Mouse (Mus musculus) testis, postnatal 10 days (tissue): Measurements from ENCODE around the gene Cpm.

Experiments used
- DNase-seq: peaks from one replicate; pipeline ENCODE4 v3.0.0; 2021; ENCODE audit warnings: low spot score

Gene Cpm

GRCm38 (mm10) chr10:117688204-117689151 is 59.2 kb downstream of the Cpm start:
- no peak for DNase-seq

GRCm38 (mm10) chr10:117689297-117690100 is 60.2 kb downstream of the Cpm start:
- no peak for DNase-seq

GRCm38 (mm10) chr10:117690101-117690352 is 60.7 kb downstream of the Cpm start:
- no peak for DNase-seq

- DNase-seq = no peak
Observed at GRCm38 (mm10) chr10:117690770-117691296, 61.5 kb downstream of the Cpm start.

GRCm38 (mm10) chr10:117691389-117691968 is 62.2 kb downstream of the Cpm start:
- DNase-seq = no peak

GRCm38 (mm10) chr10:117692173-117692572 is 62.9 kb downstream of the Cpm start:
- DNase-seq = no peak

GRCm38 (mm10) chr10:117692953-117693352 is 63.7 kb downstream of the Cpm start:
- DNase-seq = no peak

GRCm38 (mm10) chr10:117694255-117694953 is 65.1 kb downstream of the Cpm start:
- no peak for DNase-seq

GRCm38 (mm10) chr10:117695027-117695426 is 65.7 kb downstream of the Cpm start:
- no peak for DNase-seq

GRCm38 (mm10) chr10:117695605-117696004 is 66.3 kb downstream of the Cpm start:
- no peak for DNase-seq

GRCm38 (mm10) chr10:117696021-117696826 is 66.9 kb downstream of the Cpm start:
- DNase-seq = no peak

GRCm38 (mm10) chr10:117696827-117697560 is 67.7 kb downstream of the Cpm start:
- no peak for DNase-seq

GRCm38 (mm10) chr10:117697561-117698115 is 68.3 kb downstream of the Cpm start:
- DNase-seq = no peak

GRCm38 (mm10) chr10:117698313-117699138 is 69.2 kb downstream of the Cpm start:
- no peak for DNase-seq

GRCm38 (mm10) chr10:117699914-117700313 is 70.6 kb downstream of the Cpm start:
- DNase-seq = no peak

- no peak for DNase-seq
Observed at GRCm38 (mm10) chr10:117700450-117700849, 71.2 kb downstream of the Cpm start.

GRCm38 (mm10) chr10:117701034-117701829 is 71.9 kb downstream of the Cpm start:
- no peak for DNase-seq
